In the genomic region with DNA sequence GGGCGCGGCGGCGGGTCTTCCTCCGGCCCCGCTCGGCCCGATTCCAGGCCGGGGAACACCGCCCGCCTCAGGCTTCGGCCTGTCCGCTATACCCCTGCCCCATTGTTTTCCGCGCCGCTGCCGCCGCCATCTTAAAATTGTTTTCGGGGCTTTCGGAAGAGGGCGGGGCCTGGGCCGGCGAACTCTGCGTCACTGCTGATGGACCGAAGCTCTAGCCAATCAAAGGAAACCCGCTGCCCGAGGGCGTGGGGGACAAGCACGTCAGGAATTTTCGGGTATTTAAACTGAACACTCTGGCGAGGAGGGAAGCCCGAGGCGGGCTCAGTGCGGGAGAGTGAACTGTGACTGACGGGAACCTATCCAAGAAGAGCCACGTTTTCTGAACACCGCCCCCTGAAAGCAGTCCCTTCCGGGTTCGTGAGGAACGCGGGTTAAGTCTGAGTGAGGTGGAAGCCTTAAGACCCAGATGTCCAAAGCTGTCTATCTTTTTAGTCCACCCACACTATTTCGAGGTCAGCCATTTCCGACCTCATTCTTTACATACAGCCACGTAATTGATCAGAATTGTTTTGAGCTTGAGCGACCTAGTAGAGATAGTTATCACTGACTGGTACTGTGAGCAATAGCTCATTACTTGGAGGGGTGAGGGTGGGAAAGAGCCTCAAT, we compare ENCODE assay signal across 8 mouse cellular contexts. TPM values are rescaled to one million over a fixed set of nuclear protein-coding genes. Genes with fewer than 3 reads are reported as not detected.
DNase-seq lines count a peak whose midpoint lies in the region; ATAC-seq and TF ChIP-seq lines count a peak whose summit lies in the region.

A gene (minus strand): TSS at position 122 of the 666 bp plus-strand sequence.

- no peaks in the 10 kb centered on the region for H3K27me3 ChIP-seq in megakaryocyte, embryonic 14.5 days (replicated peaks)

- no peak for TF ChIP-seq CTCF in cortical plate, adult 2 months (IDR thresholded peaks at IDR 0.05; ENCODE audit: extremely low read depth, insufficient read depth, low read length)

- peak; percentile 94 to 95 for DNase-seq in gastrocnemius, adult 8-10 months (ENCODE audit: low spot score in 2 of 2)
- DNase-seq in hindlimb bud, embryonic 11.5 days (ENCODE audit: extremely low spot score, low read depth, low spot score), result peak; percentile 96
- peak; percentile 97 for DNase-seq in left cerebral cortex, adult 8-10 months (ENCODE audit: low spot score in 2 of 2)
- peak; percentile 99 for DNase-seq in right cerebral cortex, postnatal 10 days (ENCODE audit: low spot score in 2 of 2)
- DNase-seq in urinary bladder, postnatal 25 days (ENCODE audit: low spot score), result peak; percentile 94

- H3K36me3 ChIP-seq in megakaryocyte, embryonic 14.5 days (replicated peaks; ENCODE audit: low read length), result peaks cover 68% of the 10 kb centered on the region

- H3K27ac ChIP-seq in cortical plate, adult 2 months (ENCODE audit: insufficient read depth, low read length), result peak within 1 kb of the TSS; percentile 79

- peaks cover 7% of the 10 kb centered on the region; the same call in 1 of the 2 replicates for H3K9me3 ChIP-seq in megakaryocyte, embryonic 14.5 days

- H3K4me1 ChIP-seq in cortical plate, adult 2 months (ENCODE audit: control insufficient read depth, insufficient read depth, low read length), result peaks cover 3% of the 10 kb centered on the region; the same call in 1 of the 2 replicates
- H3K4me1 ChIP-seq in megakaryocyte, embryonic 14.5 days, result peaks cover 59% of the 10 kb centered on the region

- peak; percentile 98 for TF ChIP-seq POLR2A in cortical plate, adult 2 months (IDR thresholded peaks at IDR 0.05; ENCODE audit: extremely low read depth, insufficient read depth, low read length)

- peak; percentile 93 for ATAC-seq in activated CD4-positive, CD25-positive, alpha-beta regulatory T cell, adult 4 months

- H3K4me3 ChIP-seq in cortical plate, adult 2 months (ENCODE audit: insufficient read depth, low read length), result peak within 1 kb of the TSS; percentile 54
- peak within 1 kb of the TSS; percentile 94 for H3K4me3 ChIP-seq in megakaryocyte, embryonic 14.5 days (replicated peaks)

RNA-seq across cellular contexts. Expression of the gene that starts here (rescaled TPM):
- 1 to 10 TPM; 4.0 to 5.5 TPM for polyA plus RNA-seq in activated CD4-positive, CD25-positive, alpha-beta regulatory T cell, adult 4 months (2017; shearing (Covaris generic))
- polyA plus RNA-seq in cortical plate, adult 2 months (2012; rRNA removed), result 5.7 and 6.3 TPM in 2 replicates
- 1 to 10 TPM; 4.7 to 5.9 (median 5.4) TPM for total RNA-seq in gastrocnemius, adult 8-10 months (2022)
- 10 to 100 TPM in 3 of 4 experiments, 1 to 10 TPM in 1; 9.9 to 11.1 (median 10.6) TPM for total RNA-seq in left cerebral cortex, adult 8-10 months (2022)
- polyA plus RNA-seq in megakaryocyte, embryonic 14.5 days (2012; ENCODE audit: insufficient read depth, low replicate concordance), result 4.5 and 8.3 TPM in 2 replicates

Comparison
In these comparisons a context has a peak if more than half of its experiments do, and no peak if none do; other contexts are left out.
1. Peak in every context shown above with its lines: DNase-seq, ATAC-seq, H3K4me3 ChIP-seq and H3K27ac ChIP-seq.